Mouse (Mus musculus): ENCODE data around the gene Smad5. TPM values are rescaled to one million over a fixed set of nuclear protein-coding genes. Genes with fewer than 3 reads are reported as not detected.

The Smad5 gene
- total and polyA plus RNA-seq, 3 experiments: 8.0 to 11.3 TPM; not detected in 1

GRCm38 (mm10) chr13:56710620-56711019 is 7.8 kb downstream of the Smad5 start:
- Histone ChIP-seq H3K9ac (ENCODE audit: control insufficient read depth, low read depth, low read length, poor library complexity, severe bottlenecking) (no peak overlapping the region), H3K4me3 (ENCODE audit: control insufficient read depth in 1 of 2, insufficient read depth in 1 of 2, low read depth in 2 of 2, low read length in 2 of 2) (no peak overlapping the region), H3K9me3 (replicated peaks; ENCODE audit: insufficient read depth, low read length) (no peaks in the 10 kb centered on the region), H3K79me2 (ENCODE audit: control insufficient read depth, insufficient read depth, low read length, poor library complexity) (peaks cover 16% of the 10 kb centered on the region), H3K27ac (ENCODE audit: control insufficient read depth, low read depth, low read length) (no peak overlapping the region), H3K4me1 (ENCODE audit: control insufficient read depth in 1 of 2, insufficient read depth in 2 of 2, low read length in 2 of 2) (peaks cover 0 to 4% of the 10 kb centered on the region in 2 experiments; a peak in 2 of 4 replicates), H3K27me3 (ENCODE audit: control insufficient read depth in 1 of 2, insufficient read depth in 2 of 2, low read length in 2 of 2) (no peaks in the 10 kb centered on the region), H3K36me3 (ENCODE audit: control insufficient read depth in 1 of 2, insufficient read depth in 2 of 2, low read length in 2 of 2) (peaks cover 0 to 2% of the 10 kb centered on the region in 2 experiments; a peak in 2 of 4 replicates)
- DNase-seq (ENCODE audit: low read depth, low spot score): no peak
- no peak for TF ChIP-seq KAT2A (conservative IDR thresholded peaks at IDR 0.05; ENCODE audit: low read depth, low read length)
- 0 out of 4 replicates have a peak, but pooled peaks of 1 of the 2 experiments have one; percentile 12 for TF ChIP-seq EP300 (IDR thresholded peaks at IDR 0.05; ENCODE audit: low read depth in 1 of 2, low read length in 2 of 2)

GRCm38 (mm10) chr13:56712221-56712620 is 9.4 kb downstream of the Smad5 start:
- H3K27ac ChIP-seq (ENCODE audit: control insufficient read depth, low read depth, low read length): no peak overlapping the region
- H3K9me3 ChIP-seq (replicated peaks; ENCODE audit: insufficient read depth, low read length): no peaks in the 10 kb centered on the region
- peaks cover 0 to 4% of the 10 kb centered on the region in 2 experiments; a peak in 2 of 4 replicates for H3K4me1 ChIP-seq (ENCODE audit: control insufficient read depth in 1 of 2, insufficient read depth in 2 of 2, low read length in 2 of 2)
- no peak overlapping the region for H3K4me3 ChIP-seq (ENCODE audit: control insufficient read depth in 1 of 2, insufficient read depth in 1 of 2, low read depth in 2 of 2, low read length in 2 of 2)
- no peaks in the 10 kb centered on the region for H3K27me3 ChIP-seq (ENCODE audit: control insufficient read depth in 1 of 2, insufficient read depth in 2 of 2, low read length in 2 of 2)
- no peak overlapping the region for H3K9ac ChIP-seq (ENCODE audit: control insufficient read depth, low read depth, low read length, poor library complexity, severe bottlenecking)
- peaks cover 0 to 2% of the 10 kb centered on the region in 2 experiments; a peak in 1 of 4 replicates for H3K36me3 ChIP-seq (ENCODE audit: control insufficient read depth in 1 of 2, insufficient read depth in 2 of 2, low read length in 2 of 2)
- TF ChIP-seq SMC3 (IDR thresholded peaks at IDR 0.05; ENCODE audit: low read depth, low read length): no peak
- no peak for TF ChIP-seq EP300 (IDR thresholded peaks at IDR 0.05; ENCODE audit: low read depth in 1 of 2, low read length in 2 of 2)
- H3K79me2 ChIP-seq (ENCODE audit: control insufficient read depth, insufficient read depth, low read length, poor library complexity): peaks cover 14% of the 10 kb centered on the region
- DNase-seq (ENCODE audit: low read depth, low spot score): no peak

- no peak for TF ChIP-seq TBP (IDR thresholded peaks at IDR 0.05; ENCODE audit: low read depth, low read length)
- Histone ChIP-seq H3K4me3 (ENCODE audit: control insufficient read depth in 1 of 2, insufficient read depth in 1 of 2, low read depth in 2 of 2, low read length in 2 of 2) (no peak overlapping the region), H3K4me1 (ENCODE audit: control insufficient read depth in 1 of 2, insufficient read depth in 2 of 2, low read length in 2 of 2) (no peaks in the 10 kb centered on the region), H3K36me3 (ENCODE audit: control insufficient read depth in 1 of 2, insufficient read depth in 2 of 2, low read length in 2 of 2) (peaks cover 0 to 4% of the 10 kb centered on the region in 2 experiments; a peak in 2 of 4 replicates), H3K27ac (ENCODE audit: control insufficient read depth, low read depth, low read length) (no peak overlapping the region), H3K9ac (ENCODE audit: control insufficient read depth, low read depth, low read length, poor library complexity, severe bottlenecking) (no peak overlapping the region), H3K79me2 (ENCODE audit: control insufficient read depth, insufficient read depth, low read length, poor library complexity) (peaks cover 2% of the 10 kb centered on the region; the same call in 1 of the 2 replicates), H3K9me3 (replicated peaks; ENCODE audit: insufficient read depth, low read length) (no peaks in the 10 kb centered on the region), H3K27me3 (ENCODE audit: control insufficient read depth in 1 of 2, insufficient read depth in 2 of 2, low read length in 2 of 2) (no peaks in the 10 kb centered on the region)
- no peak for DNase-seq (ENCODE audit: low read depth, low spot score)
Measured at GRCm38 (mm10) chr13:56726551-56726950, 23.7 kb downstream of the Smad5 start.

- H3K4me3 ChIP-seq (ENCODE audit: control insufficient read depth in 1 of 2, insufficient read depth in 1 of 2, low read depth in 2 of 2, low read length in 2 of 2): no peak overlapping the region
- H3K36me3 ChIP-seq (ENCODE audit: control insufficient read depth in 1 of 2, insufficient read depth in 2 of 2, low read length in 2 of 2): peaks cover 0 to 3% of the 10 kb centered on the region in 2 experiments; a peak in 2 of 4 replicates
- no peaks in the 10 kb centered on the region for H3K9me3 ChIP-seq (replicated peaks; ENCODE audit: insufficient read depth, low read length)
- no peak overlapping the region for H3K27ac ChIP-seq (ENCODE audit: control insufficient read depth, low read depth, low read length)
- no peak overlapping the region for H3K9ac ChIP-seq (ENCODE audit: control insufficient read depth, low read depth, low read length, poor library complexity, severe bottlenecking)
- no peaks in the 10 kb centered on the region for H3K4me1 ChIP-seq (ENCODE audit: control insufficient read depth in 1 of 2, insufficient read depth in 2 of 2, low read length in 2 of 2)
- TF ChIP-seq ZC3H11A (IDR thresholded peaks at IDR 0.05; ENCODE audit: low read depth, low read length) (no peak), MEF2A (IDR thresholded peaks at IDR 0.05; ENCODE audit: extremely low read depth, insufficient replicate concordance, low read depth, low read length, poor library complexity, severe bottlenecking) (no peak), CTCF (IDR thresholded peaks at IDR 0.05 in 2 of 3, conservative IDR thresholded peaks at IDR 0.05 in 1 of 3; ENCODE audit: control insufficient read depth in 1 of 3, insufficient read depth in 1 of 3, low read depth in 2 of 3, low read length in 3 of 3, poor library complexity in 1 of 3, severe bottlenecking in 1 of 3) (no peak), ELF1 (IDR thresholded peaks at IDR 0.05; ENCODE audit: low read depth, low read length) (no peak), MAFK (IDR thresholded peaks at IDR 0.05; ENCODE audit: borderline replicate concordance, low read depth, low read length) (no peak), MYB (IDR thresholded peaks at IDR 0.05; ENCODE audit: low read depth, low read length) (no peak), UBTF (IDR thresholded peaks at IDR 0.05; ENCODE audit: borderline replicate concordance, insufficient read depth, low read depth, low read length) (no peak), TBP (IDR thresholded peaks at IDR 0.05; ENCODE audit: low read depth, low read length) (no peak), SMC3 (IDR thresholded peaks at IDR 0.05; ENCODE audit: low read depth, low read length) (no peak), ZNF384 (IDR thresholded peaks at IDR 0.05; ENCODE audit: low read depth, low read length) (no peak), JUND (IDR thresholded peaks at IDR 0.05; ENCODE audit: low read depth, low read length) (no peak), CHD2 (IDR thresholded peaks at IDR 0.05; ENCODE audit: low read length) (no peak), BHLHE40 (IDR thresholded peaks at IDR 0.05; ENCODE audit: borderline replicate concordance, low read depth, low read length) (no peak), HCFC1 (IDR thresholded peaks at IDR 0.05; ENCODE audit: low read depth, low read length) (no peak), MAZ (IDR thresholded peaks at IDR 0.05; ENCODE audit: low read depth, low read length) (no peak)
- H3K27me3 ChIP-seq (ENCODE audit: control insufficient read depth in 1 of 2, insufficient read depth in 2 of 2, low read length in 2 of 2): no peaks in the 10 kb centered on the region
- no peak for DNase-seq (ENCODE audit: low read depth, low spot score)
- H3K79me2 ChIP-seq (ENCODE audit: control insufficient read depth, insufficient read depth, low read length, poor library complexity): no peaks in the 10 kb centered on the region; the same call in 1 of the 2 replicates
Measured at GRCm38 (mm10) chr13:56729046-56729445, 26.2 kb downstream of the Smad5 start.

All from MEL (cell line).